Mouse (Mus musculus): ENCODE measurements around the gene Gm14327.
"Not testable (repeated sequence)": the region's sequence is repeated elsewhere in the genome, so short reads cannot be mapped to it uniquely, and the experiment has no call there.

The Gm14327 gene

GRCm38 (mm10) chr2:177897046-177897578 is at the start of gene Gm14327:
TSS of gene Gm14327 (plus strand) at chr2:177897096.
- DNase-seq (ENCODE audit: low read depth, low spot score): not testable (repeated sequence)

DNA sequence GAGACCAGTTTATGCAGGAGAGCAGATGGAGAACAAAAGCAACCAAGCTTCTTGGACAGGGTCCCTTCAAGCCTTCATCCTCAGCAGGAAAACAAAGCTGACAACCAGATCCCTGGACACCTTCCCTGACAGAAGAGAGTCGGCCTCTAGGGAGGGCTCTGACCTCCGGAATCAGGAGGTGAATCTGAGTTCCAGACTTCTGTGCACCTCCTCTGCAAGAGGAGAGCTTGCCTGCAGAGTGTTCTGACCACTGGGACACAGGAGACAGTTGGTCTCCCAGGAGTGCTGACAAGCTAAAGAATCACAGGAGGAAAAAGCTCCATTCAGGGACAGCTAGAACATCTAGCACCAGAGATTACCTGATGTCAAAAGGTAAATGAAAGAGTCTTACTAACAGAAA is 34.6 kb upstream of the Gm14327 start:
- DNase-seq (ENCODE audit: low read depth, low spot score): not testable (repeated sequence)

- DNase-seq (ENCODE audit: low read depth, low spot score): not testable (repeated sequence)
Measured at GRCm38 (mm10) chr2:177887743-177888142, 9.2 kb upstream of the Gm14327 start.

DNA sequence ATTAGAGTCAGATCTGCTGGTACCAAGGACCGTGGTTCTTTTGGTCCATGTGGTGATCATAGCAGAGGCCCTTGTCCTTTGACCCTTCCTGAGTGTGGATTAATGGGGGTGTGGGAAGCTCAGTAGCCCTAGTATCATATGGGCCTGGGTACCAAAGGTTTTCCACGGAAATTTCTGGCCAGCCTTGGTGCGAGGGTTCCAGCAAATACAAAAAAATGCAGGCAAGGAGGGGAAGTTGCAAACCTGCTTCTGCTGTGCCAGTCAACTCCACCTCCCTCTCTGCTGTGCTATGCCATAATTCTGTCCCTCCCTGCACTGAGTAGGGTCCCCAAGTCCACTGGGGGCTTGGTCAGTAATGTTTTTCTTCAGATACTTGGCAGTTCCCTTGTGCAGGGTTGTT is 1.3 kb downstream of the Gm14327 start:
- DNase-seq (ENCODE audit: low read depth, low spot score): not testable (repeated sequence)

GRCm38 (mm10) chr2:177903276-177903675 is 6.4 kb downstream of the Gm14327 start:
- not testable (repeated sequence) for DNase-seq (ENCODE audit: low read depth, low spot score)

DNA sequence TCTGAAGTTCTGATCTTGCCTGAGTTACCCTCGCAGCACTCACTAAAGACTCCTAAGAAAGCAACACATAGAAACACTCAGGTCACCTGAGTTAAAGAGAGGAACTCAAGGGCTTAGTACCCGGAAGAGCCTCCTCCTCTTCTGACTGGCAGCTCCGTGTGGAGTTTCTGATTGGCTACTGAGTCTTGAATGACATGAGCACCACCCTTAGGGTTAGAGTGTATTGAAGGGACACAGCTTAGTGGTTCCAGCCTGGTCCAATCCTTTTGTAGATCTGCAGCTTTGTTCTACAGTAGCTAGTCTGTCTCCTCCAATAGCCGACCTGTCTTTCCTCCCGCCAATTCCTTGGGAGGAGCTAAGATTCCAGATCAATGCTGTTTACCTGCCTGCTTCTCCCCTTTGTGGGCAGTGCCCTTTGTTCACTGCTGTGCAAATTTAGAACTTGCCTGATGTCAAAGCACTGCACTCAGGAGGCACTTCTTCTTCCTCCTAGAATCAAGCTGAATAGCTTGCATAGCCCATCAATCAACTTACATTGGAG is 28.7 kb downstream of the Gm14327 start, which contains the start of gene Zfp972:
Gene Zfp972, minus strand, starts transcription at position 51 of the 541 bp plus-strand sequence.
- not testable (repeated sequence) for DNase-seq (ENCODE audit: low read depth, low spot score)
